Mouse (Mus musculus): ENCODE measurements around the gene Rgp1.
A peak's percentile ranks its signal among the peaks of the same experiment; 100 is the strongest.

Rgp1 gene

DNA sequence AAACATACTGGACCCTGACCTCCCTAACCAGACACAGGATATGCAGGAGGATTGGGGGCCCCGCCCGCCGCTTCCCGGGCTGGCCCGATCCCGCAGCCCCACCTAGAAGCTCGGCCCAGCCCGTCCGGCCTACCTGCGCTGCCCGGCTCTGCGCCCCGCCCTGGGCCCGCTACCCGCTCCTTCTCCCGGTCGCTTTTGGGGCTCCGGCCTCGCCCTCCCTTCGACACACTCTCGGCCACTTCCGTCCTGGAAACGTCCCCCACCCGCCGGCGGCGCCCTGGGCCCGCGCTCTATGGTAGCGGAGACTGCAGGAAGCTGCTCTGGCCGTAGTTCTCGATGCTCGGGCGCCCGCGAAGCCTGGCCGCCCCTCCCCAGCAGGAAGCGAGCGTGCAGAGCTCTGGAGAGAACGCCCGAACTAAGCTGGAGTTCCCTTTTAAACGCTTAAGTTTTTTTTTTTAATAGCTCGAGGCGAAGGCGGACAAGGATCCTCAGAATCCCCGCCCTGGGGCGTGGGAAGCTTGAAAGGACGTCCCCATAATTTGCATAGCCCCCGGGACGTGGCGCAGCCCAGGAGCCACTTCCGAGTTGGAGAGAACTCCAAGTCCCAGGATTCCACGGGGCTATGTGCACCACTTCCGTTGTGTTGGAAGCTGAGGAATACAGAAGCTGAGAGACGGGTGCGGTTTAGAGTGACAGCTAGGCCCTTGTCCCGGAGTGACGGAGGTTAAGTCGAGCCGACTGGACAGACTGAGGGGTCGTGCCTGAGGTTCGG lies 16.3 kb upstream of the Rgp1 start, which contains the start of the genes Creb3 and Tln1:
Creb3 (plus strand) TSS at position 336 of the 772 bp plus-strand sequence.
Tln1 (minus strand) TSS at position 695 of the 772 bp plus-strand sequence.
- peak; percentile 94 for DNase-seq (ENCODE audit: low read depth, low spot score)

DNA sequence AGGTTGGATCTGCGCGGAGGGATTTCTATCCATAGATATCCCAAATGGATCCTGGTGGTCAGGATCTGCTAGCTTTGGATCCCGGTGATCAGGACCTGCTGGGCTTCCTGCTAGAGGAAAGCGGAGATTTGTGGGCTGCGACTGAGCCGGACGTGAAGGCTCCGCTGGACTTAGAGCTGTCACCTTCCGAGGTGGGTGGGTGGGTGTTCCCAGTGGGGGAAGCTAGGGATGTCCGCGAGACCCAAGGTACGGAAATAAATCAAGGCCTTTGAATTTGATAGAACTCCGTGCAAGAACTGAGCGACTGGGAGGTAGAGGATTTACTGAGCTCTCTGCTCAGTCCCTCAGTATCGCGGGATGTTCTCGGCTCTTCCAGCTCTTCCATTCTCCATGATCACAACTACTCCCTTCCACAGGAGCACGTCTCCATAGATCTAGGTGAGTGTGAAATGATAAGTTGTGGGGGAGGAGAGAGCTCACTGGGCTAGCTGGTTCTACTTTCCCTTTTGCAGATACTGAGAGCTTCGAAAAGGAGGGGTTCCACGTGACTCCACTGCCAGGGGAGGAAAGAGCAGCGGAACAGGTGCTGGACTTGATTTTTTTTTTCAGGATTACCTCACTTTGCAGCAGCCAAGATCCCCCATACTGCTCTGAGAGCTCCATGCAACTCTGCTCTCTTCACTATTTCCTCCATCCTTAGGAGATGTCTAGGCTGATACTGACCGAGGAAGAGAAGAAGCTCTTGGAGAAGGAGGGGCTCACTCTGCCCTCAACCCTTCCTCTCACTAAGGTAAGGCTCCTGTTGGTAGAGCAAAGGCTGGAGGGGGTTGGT lies 15.5 kb upstream of the Rgp1 start:
- DNase-seq (ENCODE audit: low read depth, low spot score) = peak; percentile 55

DNA sequence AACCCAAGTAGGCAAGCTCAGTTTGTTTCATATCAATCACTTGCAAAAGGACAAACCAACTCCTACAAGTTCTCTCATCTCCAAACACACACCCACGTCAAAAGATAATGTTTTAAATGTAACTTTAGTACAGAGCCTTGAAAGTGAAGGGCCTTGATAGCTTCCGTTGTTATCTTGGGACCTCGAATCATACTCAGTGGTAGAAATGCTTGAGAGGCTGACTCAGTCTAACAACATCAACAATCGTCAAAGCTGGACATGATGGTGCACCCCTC lies 15.0 kb upstream of the Rgp1 start:
- DNase-seq (ENCODE audit: low read depth, low spot score) = no peak

DNA sequence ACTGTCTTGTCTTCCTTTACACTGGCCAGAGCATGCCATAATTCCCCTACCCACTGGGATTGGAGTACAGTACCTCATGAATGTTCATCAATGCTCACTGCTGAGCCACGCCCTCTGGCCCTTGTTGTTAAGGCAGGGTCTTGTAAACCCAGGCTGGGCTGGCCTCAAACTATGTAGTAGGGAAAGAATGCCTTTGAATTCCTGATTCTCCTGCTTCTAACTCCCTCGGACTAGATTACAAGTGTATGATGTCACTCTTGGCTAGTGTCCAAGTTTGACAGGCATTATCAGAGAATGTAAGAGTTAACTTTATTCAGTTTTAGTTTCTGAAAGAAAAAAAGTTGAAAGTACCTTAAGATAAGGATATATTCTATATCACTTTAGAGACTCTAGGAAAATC lies 14.3 kb upstream of the Rgp1 start:
- DNase-seq (ENCODE audit: low read depth, low spot score) = no peak

DNA sequence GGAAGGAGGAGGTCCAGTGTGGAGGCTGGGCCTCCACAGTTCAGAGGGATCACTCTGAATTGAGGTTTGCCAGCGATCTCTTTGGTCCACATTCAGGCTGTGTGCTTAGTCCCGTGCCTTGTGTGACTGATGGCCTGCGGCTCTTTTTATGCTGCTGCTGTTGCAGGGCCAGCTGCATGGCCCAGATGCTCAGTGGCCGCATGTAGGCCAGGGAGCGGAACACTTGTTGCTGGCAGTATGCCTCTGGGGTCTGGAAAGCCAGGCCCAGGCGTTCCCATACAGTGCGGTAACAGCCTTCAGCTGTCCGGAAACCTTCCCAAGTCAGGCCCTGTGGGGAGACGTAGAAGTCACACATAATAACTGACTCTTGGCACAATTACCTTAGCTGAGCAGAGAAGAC lies 11.4 kb upstream of the Rgp1 start:
- no peak for DNase-seq (ENCODE audit: low read depth, low spot score)

DNA sequence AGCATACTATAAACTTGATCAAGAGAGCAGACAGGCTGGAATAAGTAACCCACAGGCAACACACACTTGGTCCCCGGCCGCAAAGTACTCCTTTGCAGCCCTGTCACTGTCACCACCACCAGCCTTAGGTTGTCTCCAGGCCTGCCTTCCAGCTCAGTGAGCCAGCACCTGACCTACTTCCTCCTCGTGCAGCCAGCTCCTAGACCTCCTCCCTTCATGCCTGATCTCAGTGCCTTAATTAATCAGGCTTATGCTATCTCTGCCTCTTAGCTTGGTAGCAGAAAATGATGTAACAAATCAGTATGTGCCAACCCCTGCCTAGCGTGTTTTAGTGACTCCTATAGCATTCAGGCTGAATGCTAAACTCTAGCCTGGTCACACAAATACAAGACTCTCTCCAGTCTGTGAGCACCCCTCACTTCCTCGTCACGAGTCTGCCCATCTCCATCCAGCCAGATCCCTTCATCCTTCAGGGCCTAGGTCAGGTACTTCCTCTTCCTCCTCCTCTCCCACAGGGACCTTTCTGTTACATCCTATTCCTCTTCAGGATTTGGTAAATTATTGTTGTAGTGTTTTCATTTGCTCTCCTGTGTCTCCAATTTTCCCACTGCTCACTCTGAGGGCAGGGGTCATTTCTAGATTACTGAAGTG lies 7.0 kb upstream of the Rgp1 start:
- DNase-seq (ENCODE audit: low read depth, low spot score) = no peak

DNA sequence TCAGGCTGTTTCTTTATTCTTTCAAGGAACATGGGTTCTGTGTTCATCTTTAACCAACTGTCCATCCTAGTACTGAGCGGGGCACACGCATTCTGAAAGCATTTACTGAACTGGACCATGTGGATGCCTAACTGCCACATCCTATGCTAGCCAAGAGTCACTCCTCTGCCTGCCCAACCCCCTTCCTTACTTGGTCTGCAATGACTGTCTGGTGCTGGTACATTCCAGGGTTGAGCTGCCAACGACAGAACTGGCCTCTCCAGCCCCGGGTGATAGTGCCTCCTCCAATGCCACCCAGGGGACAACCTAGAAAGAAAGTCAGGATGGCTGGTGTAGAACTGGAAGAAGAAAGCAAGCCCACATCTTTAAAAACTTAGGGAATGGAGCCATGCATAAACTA lies 5.0 kb upstream of the Rgp1 start:
- no peak for DNase-seq (ENCODE audit: low read depth, low spot score)

DNA sequence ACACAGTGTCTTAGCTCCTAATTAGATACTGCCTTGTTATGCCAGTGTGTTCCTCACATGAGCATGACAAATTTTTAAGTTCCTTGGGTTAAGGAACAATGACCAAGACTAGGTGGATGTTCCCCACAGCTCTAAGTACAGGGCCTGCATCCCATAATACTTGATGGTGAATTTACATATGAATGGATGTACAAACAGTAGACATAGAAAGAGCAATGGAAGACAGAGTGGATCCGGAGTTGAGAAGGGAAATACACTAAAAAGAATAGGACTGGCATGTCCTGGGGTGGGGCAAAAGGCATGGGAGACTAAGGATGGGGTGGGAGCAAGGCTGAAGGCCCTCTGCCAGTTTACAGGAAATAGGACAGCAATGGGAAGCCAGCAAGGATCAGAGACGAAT lies 3.2 kb upstream of the Rgp1 start:
- DNase-seq (ENCODE audit: low read depth, low spot score) = no peak

DNA sequence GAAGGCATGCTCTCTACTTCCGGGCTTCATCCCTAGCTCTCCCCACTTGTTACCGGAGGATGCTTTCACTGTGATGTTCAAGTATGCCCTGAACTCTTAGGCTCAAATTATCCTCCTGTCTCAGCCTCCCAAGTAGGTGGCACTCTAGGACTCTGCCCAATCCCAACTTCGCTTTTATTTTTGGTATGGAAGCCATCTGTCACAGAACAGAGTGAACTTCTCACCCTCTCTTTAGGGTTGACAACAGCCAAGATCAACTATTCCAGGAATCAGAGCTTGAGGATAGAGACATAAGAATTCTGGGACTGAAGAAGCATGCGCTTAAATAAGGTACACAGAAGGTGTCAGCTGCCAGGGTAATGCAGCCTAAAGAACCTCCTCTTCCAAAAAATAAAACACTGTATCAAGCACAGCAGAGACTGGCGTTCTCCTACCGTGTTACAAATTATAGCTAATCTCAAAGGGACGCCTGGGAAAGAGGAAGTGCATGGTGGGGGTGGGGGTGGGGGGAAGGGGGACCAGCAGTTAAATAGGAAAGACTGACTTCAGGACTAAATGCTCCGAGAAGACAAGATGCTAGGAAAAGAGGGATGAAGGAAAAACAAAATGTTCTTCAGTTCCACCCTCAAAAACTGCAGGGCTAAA lies 1.2 kb upstream of the Rgp1 start:
- no peak for DNase-seq (ENCODE audit: low read depth, low spot score)

DNA sequence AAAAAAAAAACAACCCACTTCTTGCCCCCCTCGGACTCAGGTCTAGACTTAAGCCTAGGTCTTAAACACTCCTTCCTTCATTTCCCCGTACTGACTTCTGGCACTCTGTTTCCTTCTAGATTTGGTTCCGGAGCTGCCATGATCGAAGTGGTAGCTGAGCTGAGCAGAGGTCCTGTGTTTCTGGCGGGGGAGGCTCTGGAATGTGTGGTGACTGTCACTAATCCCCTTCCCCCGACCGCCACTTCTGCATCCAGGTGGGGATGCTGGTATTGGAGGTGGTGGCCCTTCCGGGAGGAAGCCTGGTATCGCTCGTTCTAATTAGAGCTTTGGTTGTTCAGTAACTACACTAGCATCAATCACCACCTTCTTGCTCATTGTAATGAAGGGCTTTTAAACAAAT lies 741 bp downstream of the Rgp1 start:
- no peak for DNase-seq (ENCODE audit: low read depth, low spot score)

DNA sequence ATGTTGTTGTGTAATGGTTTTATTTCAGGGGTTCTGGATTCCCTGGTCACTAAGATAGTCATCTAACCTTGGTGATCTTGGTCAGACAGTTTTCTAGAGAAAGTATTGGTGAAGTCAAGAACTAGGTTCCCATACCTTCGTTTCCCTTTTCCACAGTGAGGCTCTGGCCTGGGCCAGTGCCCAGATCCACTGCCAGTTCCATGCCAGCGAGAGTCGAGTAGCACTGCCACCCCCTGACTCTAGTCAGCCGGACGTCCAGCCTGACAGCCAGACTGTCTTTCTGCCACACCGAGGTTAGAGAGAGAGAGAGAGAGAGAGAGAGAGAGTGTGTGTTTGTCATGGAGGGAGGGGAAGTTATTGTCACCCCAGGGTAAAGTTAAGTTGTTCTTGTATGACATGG lies 1.2 kb downstream of the Rgp1 start:
- no peak for DNase-seq (ENCODE audit: low read depth, low spot score)

DNA sequence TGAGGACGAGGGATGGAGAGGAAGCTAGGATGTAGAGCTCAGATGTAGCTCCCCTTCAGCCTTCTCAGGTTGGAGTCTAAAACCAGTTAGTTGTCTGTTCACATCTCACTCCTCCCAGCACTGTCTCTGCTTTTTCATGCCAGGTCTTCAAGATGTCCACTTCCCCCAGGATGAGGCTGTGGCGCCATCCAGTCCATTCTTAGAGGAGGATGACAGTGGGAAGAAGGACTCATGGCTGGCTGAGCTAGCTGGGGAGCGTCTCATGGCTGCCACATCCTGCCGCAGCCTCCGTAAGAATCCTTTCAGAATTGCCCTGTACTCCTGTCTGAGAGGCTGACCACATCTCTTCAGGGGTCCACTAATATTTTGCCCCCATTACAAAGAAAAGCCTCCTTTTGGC lies 2.2 kb downstream of the Rgp1 start:
- no peak for DNase-seq (ENCODE audit: low read depth, low spot score)

DNA sequence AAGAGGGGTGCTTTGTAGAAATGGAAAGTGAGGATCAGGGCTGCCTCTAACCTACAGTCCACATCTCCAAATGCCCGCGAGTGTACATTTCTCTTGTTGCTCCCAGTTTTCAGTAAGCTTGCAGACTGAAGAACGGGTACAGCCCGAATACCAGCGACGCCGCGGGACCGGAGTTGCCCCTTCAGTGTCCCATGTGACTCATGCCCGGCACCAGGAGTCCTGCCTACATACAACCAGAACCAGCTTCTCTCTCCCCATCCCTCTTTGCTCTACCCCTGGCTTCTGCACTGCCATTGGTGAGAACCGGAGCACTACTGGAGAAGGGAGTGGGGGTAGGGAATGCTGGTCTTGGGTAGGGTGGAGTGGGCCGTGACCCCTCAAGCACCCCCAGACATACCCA lies 2.9 kb downstream of the Rgp1 start:
- no peak for DNase-seq (ENCODE audit: low read depth, low spot score)

DNA sequence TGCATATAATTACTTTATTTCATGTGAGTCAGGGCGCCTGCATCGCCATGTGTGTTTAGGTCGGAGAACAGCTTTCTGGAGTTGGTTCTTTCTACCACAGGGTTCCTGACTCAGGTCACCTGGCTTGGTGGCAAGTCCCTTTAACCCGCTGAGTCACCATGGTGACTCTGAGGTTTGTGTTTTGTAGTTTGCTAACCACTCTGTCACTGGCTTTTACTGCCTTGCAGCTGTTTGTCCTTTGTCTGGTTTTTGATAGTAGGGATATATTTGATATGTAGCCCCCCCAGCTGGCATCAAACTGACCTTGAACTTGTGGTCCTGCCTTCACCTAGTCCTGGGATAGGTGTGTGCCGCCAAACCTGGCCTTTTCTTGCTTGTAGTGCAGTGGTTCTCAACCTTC lies 3.7 kb downstream of the Rgp1 start:
- DNase-seq (ENCODE audit: low read depth, low spot score) = no peak

DNA sequence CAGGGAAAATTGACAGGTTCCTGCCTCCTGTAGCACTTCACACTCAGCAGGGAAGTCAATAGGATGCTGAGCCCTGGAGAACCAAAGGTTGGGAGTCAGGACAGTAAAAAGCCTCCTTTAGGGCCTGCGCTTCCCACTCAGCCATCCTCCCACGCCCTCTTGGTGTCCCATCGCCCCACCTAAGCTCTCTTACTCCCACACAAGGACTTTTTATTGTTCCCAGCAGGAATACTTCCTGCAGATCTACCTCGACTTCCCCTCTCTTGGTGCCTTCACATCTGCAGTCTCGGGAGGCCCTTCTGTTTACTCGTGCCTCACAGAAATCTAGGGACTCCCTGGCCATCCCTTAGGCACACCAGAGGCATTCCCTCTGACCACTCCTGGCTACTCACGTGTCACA lies 4.9 kb downstream of the Rgp1 start:
- no peak for DNase-seq (ENCODE audit: low read depth, low spot score)

DNA sequence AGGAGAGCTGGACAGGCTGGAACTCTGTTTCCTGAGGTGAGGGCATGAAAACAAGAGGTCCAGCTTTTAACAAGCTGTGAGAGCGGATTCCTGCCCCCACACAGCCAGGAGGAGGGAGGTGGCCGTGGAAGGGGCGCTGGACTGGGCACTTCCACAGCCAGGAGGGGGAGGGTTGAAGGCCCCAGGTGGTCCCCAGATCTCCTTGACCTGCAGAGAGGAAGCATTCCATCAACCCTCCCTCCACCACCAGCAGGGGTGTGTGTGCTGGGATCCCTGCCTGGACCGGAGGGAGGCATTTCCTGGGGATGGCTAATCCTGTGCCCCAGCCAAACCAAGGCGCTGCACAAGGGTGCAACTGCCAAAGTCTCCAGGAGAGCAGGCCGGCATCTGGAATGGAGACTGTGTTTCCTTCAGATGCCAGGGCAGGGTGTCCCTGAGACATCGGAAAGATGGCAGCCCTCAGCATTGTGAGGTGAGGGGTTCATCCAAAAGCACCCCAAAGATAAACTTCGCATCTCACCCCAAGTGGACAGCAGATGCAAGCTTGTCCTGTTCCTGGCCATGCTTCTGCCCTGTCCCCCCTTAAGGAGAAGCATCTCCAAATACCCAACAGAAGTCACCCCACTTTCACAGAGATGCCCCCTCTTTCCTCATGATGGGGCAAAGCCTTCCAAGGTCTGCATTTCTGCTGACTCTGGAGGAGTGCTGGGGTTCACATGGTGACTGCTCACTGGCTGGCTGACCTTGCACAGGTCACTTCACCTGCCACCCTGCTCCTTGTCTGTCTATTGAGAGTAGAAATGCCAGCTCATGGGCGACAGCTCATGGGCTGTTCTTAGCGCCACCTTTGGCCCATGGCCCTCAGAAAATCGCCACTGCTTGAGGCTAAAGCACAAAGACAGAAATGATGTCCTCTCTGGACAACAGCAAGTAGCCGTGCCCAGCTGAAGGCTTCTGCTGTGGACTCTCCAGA lies 6.2 kb downstream of the Rgp1 start, which contains the start of gene Msmp:
Msmp (minus strand) TSS at position 51 of the 973 bp plus-strand sequence.
- no peak for DNase-seq (ENCODE audit: low read depth, low spot score)

DNA sequence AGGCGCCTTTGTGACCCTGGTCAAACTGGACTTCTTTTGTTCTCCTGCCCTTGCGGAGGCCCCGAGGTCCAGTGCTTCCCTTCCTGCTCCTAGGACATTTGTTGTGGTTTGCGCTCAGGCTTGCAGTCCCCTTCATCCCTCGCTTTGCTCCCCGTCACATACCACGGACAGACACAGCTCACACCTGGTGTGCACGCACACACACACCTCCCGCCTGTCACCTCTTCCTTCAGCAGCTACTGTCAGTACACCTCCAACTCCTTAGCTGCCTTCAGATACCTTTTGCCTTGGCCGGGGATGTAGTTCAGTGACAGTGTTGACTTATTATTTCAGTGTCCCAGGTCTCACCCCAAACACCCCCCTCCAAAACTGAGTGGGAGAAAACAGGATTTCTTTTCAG lies 7.2 kb downstream of the Rgp1 start:
- no peak for DNase-seq (ENCODE audit: low read depth, low spot score)

DNA sequence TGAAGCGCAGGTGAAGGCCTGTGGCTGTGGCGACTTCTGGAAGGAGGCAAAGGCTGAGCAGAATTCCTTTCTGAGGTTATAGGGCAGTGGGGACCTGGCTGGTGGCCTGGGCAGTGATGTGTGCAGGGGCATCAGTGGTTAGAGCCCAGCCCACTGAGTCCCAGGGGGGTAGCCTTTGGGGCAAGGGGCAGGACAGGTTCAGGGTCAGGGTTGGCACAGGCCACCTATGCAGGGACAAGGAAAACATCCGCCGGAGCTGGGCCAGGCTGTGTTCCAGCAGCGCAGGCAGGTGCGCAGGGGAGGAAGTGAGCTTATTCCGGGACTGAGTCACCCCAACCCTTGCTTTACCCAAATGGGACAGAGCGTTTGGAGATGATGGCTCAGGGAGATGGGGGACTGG lies 7.9 kb downstream of the Rgp1 start:
- DNase-seq (ENCODE audit: low read depth, low spot score) = no peak

DNA sequence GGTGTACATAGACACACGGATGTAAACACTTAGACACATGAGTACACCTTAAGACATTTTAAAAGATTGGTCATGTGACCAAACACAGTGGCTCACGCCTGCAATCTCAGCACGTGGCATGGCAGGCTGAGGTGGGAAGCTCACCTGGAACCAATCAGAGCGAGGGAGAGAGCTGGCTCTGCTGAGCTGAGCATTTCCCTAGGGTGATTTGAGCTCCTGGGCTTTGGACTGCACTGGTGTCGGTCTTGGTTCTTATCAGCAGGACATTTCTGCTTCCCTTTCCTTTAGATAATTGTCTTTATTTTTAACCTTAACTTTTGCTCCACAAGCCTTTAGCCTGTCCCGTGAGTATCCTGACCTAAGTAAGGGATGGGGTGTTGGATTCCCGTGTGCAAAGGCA lies 9.2 kb downstream of the Rgp1 start:
- no peak for DNase-seq (ENCODE audit: low read depth, low spot score)

DNA sequence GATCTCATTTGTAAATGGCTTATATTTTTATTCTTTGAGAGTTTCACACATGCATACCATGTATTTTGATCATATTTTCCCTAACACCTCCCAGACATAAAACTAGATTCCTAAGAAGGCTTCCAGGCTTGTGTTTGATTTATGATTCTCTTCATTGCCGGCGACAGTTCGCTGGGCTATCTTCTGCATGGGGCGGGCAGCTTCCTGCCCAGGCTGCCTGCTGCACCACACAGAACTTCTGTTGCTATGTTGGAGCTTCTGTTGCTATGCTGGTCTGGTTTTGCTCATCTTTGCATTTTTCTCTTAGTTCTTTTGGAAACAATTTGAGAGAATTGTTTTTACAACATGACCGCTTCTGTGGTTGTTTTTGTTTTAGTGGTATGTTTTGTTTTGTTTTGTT lies 13.0 kb downstream of the Rgp1 start:
- peak; percentile 16 for DNase-seq (ENCODE audit: low read depth, low spot score)

DNA sequence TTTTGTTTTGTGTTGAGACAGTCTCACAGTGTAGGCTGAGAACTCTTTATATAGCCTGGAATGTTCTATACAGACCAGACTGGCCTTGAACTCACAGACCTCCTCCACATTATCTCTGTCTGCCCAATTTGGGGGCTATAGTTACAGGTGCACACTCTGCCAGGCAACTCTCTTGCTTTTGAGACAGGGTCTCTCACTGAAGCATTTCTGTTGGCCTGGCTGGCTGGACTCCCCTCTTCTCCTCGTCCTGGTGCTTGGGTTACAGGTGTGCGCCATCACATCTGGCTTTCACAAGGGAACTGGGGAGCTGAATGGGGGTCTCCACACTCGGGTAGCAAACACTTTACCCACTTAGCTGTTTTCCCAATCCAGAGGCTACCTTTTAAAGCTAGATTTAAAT lies 13.4 kb downstream of the Rgp1 start:
- DNase-seq (ENCODE audit: low read depth, low spot score) = no peak

Data from CD4-positive, CD25-positive, alpha-beta regulatory T cell, adult 2 months (primary cell).